Mouse (Mus musculus): ENCODE measurements around the gene Mns1.
A peak's percentile ranks its signal among the peaks of the same experiment; 100 is the strongest.
"Not testable (repeated sequence)": the region's sequence is repeated elsewhere in the genome, so short reads cannot be mapped to it uniquely, and the experiment has no call there.

The Mns1 gene

GRCm38 (mm10) chr9:72425300-72425850 is 12.4 kb upstream of the Mns1 start:
- no peak for DNase-seq (ENCODE audit: low read depth, low spot score)

DNA sequence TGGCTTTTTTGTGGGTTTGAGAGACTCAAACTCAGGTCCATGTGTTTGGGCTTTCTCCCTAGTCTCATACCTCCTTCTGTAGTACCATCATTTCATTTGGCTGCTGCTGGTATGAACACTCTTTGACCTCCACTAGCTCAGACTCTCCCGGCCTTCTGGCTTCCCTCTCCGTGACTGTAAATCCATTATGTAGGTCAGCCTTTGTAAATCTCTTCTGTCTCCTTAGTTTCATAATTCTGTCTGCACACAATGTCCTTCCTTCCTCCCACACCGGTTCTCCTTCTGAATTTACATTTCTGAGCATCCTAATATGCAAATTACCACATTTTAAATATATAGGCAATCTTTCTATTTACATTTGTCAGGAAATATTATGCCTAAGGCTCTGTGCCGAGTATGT is 9.9 kb upstream of the Mns1 start:
- no peak for DNase-seq (ENCODE audit: low read depth, low spot score)

GRCm38 (mm10) chr9:72434876-72435275 is 2.9 kb upstream of the Mns1 start:
- DNase-seq (ENCODE audit: low read depth, low spot score) = no peak

- no peak for DNase-seq (ENCODE audit: low read depth, low spot score)
These were observed 938 bp downstream of the Mns1 start for GRCm38 (mm10) chr9:72438749-72439148.

GRCm38 (mm10) chr9:72440358-72440757 is 2.5 kb downstream of the Mns1 start:
- DNase-seq (ENCODE audit: low read depth, low spot score) = no peak

DNA sequence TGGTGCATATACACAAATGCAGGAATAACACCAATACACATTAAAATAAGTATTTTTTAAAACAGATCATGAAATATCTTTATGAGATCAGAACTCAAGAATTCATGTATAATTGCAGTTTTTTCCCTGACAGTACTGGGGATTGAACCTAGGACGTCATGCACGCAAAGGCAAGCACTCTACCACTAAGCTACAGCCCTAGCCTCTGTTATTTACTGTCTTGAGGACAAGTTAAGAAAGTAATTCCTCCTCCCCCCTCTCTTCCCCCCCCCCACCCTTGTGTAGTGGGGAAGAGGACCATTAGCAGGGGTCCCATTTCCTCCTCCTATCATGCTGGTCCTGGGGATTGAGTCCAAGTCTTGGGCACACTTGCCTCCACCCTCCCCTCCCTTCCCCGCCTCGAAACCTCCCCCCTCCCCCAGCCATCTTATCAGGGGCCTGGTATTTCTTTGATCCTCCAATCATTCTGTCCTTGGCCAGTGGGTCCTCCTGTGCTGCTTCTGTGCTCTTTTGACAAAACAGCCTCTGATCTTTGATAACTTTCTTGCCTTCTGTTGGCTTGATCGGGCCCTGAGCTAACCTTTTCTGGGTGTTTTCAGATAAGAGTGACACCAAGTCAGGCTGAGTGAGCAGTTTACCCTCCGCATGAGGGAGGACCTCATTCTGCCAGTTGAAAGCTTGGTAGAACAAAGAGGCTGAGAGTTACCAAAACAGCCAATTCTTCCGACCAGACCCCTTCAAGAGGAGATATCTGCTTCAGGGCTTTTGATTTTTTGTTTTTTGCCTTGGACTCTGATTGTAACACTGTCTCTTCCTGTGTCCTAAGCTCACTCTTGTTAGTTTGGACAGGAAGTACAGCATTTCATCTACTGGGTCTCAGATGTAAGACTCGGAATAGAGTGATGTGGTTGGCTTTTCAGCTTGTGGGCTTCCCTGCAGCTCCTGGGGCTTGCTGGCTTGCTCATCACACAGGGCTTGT is 3.4 kb downstream of the Mns1 start:
- no peak for DNase-seq (ENCODE audit: low read depth, low spot score)

DNA sequence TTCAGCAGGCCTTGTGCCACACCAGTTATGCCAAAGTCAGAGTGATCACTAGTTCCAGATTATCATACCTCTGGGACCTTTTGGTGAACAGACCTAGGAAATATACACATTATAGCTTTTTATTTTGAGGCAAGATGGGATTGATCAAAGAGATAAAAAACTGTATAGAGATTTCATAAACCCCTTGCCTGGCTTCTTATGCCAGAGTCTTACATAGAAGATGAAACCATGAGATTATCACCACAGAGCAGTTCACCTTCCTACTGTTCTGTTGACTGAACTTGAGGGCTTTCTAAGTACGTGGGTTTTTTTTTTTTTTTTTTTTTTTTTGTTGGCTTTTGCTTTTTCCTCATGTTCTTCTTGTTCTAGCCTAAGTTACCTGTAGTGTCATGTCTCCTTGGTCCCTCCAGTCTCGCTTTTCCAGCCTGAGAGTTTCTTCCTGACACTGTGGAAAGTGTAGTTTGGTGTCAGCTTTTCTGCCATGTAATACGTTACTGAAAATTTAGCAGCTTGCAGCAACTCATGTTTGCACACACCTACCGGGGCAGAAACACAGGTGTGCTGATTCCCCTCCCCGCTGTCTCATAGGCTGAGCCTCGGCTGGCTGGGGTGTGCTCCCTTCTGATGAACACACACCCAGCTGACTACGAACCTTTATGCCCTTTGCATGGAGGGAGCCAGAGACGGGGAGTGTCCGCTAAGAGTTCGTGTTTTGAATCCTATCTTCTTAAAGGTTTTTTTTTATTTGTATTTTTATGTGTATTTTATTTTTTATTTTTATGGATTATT is 4.3 kb downstream of the Mns1 start:
- no peak for DNase-seq (ENCODE audit: low read depth, low spot score)

- DNase-seq (ENCODE audit: low read depth, low spot score) = peak; percentile 31
These were observed 10.2 kb downstream of the Mns1 start for GRCm38 (mm10) chr9:72448026-72448425.

DNA sequence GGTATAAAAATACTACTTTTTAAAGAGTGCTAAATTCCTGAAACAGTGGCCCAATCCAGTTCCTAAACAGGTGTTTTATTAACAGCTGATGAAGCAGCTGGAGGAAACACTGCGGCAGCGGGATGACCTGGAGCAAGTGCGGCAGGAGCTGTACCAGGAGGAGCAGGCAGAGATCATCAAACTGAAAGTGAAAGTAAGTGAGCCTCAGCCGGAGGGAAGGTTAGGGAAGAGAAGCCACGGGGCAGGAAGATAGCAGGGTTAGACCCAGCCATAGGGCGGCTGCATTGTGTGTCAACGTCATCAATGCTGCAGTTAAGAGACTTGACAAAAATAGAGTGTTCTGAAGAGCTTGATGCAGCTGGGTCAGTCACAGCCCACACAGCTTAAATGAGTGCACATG is 11.6 kb downstream of the Mns1 start:
- DNase-seq (ENCODE audit: low read depth, low spot score) = peak; percentile 68

GRCm38 (mm10) chr9:72449841-72450240 is 12.0 kb downstream of the Mns1 start:
- DNase-seq (ENCODE audit: low read depth, low spot score) = no peak

DNA sequence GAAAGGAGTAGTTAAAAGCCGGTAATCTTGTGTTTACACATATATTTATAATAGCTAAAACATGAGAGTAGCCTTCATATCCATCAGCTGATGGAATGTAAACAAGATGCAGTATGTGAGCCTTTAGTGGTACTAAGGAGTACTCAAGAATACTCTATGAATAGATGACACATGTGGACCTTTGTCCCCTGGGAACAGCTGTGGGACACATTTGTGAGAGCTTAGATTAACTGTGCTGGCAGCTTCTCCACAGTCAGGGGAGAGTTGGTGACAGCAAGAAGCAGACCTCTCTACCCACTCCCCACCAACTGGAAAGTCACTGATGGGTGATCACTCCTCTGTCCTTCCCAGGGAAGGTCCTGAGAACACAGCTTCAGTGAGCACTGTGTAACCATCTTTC is 12.6 kb downstream of the Mns1 start:
- no peak for DNase-seq (ENCODE audit: low read depth, low spot score)

GRCm38 (mm10) chr9:72451111-72451510 is 13.3 kb downstream of the Mns1 start:
- no peak for DNase-seq (ENCODE audit: low read depth, low spot score)

DNA sequence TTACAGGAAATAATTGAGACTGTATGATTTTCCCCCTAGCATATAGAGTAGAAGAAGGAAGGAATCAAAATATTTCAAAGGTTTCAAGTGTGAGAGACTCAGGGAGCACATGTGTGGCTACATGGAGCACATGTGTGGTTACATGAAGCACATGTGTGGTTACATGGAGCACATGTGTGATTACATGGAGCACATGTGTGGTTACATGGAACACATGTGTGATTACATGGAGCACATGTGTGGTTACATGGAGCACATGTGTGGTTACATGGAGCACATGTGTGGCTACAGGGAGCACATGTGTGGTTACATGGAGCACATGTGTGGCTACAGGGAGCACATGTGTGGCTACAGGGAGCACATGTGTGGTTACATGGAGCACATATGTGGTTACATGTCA is 16.5 kb downstream of the Mns1 start:
- not testable (repeated sequence) for DNase-seq (ENCODE audit: low read depth, low spot score)

GRCm38 (mm10) chr9:72456374-72456773 is 18.6 kb downstream of the Mns1 start:
- DNase-seq (ENCODE audit: low read depth, low spot score) = no peak

DNA sequence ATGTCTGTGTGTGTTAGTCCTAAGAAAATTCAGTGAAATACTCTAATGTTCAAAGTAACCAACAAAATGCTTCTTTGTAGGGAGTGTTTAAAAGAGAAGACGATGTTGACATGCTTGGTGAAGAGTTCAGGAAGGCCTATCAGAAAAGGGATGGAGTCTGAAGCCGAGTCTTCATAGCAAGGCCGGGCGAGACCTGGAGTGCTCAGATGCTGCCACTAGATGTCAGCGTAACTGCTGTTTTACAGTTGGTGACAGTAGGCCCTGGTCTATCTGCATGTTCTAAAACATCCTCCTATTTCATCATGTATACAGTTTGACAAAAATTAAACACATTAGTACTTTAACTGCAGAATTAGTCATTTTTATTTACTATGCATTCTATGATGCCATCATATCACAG is 20.4 kb downstream of the Mns1 start:
- DNase-seq (ENCODE audit: low read depth, low spot score) = peak; percentile 40

DNA sequence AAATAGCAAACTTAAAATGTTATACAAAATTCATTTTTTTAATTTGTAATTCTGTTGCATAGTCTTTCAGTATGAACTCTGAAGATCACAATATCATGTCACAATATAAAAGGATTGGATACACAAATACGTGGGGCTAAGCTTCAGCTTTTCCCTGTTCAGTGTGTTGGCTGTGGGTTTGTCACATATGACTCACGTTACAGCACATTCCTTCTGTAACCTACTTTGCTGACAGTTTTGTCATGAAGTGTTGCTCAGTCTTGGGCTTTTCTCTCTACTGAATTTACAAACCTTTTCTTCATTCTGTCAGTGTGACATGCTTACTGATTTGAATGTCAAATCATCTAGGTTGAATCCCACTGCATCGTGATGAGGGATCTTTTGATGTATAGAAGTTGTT is 21.9 kb downstream of the Mns1 start:
- DNase-seq (ENCODE audit: low read depth, low spot score) = no peak

- DNase-seq (ENCODE audit: low read depth, low spot score) = no peak
These were observed 23.0 kb downstream of the Mns1 start for GRCm38 (mm10) chr9:72460767-72461166.

GRCm38 (mm10) chr9:72462427-72462826 is 24.6 kb downstream of the Mns1 start:
- DNase-seq (ENCODE audit: low read depth, low spot score) = no peak

DNA sequence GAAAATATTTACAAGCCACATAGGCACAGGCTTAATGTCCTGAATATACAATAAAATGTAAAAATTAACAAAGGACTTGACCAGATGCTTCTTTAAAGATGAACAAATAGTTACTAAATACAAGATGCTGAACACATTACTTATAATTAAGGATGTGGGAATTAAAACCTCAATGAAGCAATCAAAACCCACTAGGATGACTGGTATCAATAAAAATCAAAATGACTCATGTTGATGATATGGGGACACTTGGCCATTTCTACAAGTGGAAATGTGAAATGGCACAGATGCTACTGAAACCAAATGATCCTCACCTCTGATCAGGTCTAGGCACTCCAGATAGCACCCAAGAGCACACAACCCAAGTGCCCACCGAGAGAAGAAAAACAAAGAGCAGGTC is 27.0 kb downstream of the Mns1 start:
- DNase-seq (ENCODE audit: low read depth, low spot score) = no peak

GRCm38 (mm10) chr9:72465754-72466181 is 28.0 kb downstream of the Mns1 start:
- no peak for DNase-seq (ENCODE audit: low read depth, low spot score)

- no peak for DNase-seq (ENCODE audit: low read depth, low spot score)
These were observed 30.0 kb downstream of the Mns1 start for GRCm38 (mm10) chr9:72467551-72468407.

Measured in skeletal muscle tissue, adult 2 months (tissue).